Mouse (Mus musculus) layer of hippocampus, postnatal 14 days (tissue): ENCODE measurements at regions not wholly inside any gene's neighbourhood (a gene's known extent, or its start where the extent isn't known, plus 50 kb on each side); places are given as distances from the start of the nearest gene placed in this dataset.

Experiments used
- DNase-seq, 2 experiments: peaks; one replicate each; pipeline ENCODE4 v3.0.0; 2021 to 2022; ENCODE audit warnings: low spot score in 2 of 2, mixed read lengths in 1 of 2

GRCm38 (mm10) chr6:41126855-41127254 is 91.5 kb upstream of the 2210010C04Rik start:
- no peak for DNase-seq

DNA sequence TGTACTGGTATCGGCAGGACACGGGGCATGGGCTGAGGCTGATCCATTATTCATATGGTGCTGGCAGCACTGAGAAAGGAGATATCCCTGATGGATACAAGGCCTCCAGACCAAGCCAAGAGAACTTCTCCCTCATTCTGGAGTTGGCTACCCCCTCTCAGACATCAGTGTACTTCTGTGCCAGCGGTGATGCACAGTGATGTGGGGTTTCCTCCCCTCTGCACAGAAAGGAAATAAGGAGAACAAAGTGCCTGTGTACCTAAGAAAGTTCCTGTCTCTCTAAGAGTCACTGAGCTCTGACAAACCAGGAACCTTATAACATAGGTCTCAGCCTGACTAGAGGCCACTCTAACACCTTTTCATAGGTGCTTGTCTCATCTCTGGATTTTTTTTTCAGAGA is 86.3 kb upstream of the 2210010C04Rik start:
- DNase-seq = no peak

DNA sequence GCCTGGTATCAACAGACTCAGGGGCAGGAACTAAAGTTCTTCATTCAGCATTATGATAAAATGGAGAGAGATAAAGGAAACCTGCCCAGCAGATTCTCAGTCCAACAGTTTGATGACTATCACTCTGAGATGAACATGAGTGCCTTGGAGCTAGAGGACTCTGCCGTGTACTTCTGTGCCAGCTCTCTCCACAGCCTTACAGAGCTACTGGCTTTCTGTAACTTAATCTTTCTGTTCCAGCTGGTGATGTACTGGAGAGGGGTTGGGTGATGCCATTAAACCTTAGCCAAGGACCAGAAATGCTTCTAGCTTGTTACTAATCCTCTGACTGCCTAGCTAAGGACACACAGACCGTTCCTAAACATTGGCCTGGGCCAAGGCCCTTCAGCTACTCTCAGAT is 83.9 kb upstream of the 2210010C04Rik start:
- no peak for DNase-seq

- DNase-seq = peak; percentile 24 to 44
These were observed 83.1 kb upstream of the 2210010C04Rik start for GRCm38 (mm10) chr6:41118201-41118976.

- no peak for DNase-seq
These were observed 78.6 kb upstream of the 2210010C04Rik start for GRCm38 (mm10) chr6:41113943-41114342.

- peak; percentile 45 to 54 for DNase-seq
These were observed 77.7 kb upstream of the 2210010C04Rik start for GRCm38 (mm10) chr6:41112861-41113610.

DNA sequence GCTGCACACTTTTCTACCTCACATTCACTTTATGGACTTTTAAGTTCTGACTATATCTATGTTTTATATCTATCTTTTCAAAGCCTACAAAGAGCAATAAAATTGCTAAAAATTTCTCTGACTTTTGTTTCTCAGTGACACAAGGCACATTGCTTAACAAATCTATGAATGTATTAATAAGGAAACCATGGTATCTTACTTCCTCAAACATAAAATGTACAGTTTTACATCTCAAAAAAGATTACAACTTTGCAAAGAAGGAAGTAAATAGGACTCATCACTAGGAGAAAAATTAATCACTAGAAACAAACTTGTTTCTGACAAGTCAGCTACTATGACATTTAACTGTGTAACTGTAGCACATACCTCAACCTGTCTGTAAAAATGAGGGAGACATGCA is 76.5 kb upstream of the 2210010C04Rik start:
- no peak for DNase-seq

DNA sequence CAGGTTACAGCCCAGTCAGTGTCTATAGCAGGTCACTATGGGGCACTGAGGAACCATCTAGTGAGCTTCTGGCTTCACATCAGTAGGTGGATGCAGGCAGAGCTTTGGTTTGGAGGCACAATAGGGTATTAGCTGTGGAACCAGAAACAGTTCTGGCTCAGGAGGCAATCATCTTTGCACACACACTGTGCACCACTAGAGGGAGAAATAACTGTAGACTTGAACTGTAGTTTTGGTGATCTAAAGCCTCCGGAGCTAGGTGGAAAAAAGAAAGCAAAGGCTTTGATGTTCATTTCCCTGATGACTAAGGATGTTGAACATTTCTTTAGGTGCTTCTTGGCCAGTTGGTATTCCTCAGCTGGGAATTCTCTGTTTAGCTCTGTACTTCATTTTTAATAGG is 73.6 kb upstream of the 2210010C04Rik start:
- no peak for DNase-seq

GRCm38 (mm10) chr6:41103689-41104400 is 68.5 kb upstream of the 2210010C04Rik start:
- DNase-seq = no peak

DNA sequence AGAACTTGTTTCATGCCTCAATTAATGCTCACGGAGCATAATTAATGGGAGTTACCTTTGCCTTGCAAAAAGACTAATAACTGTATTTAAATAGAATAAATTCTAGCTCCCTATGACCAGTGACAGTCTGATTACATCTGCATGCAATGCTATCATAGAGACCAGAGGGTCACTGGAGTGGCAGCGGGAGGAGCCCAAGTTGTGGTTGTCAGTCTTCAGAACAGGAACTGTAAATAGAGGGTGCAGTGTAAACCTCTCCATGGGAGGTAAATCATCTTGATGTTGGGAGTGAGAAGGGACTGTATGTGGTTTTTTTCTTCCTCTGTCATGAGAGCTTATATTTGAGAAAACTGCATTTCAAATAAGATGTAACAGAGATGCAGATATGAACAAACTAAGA is 66.7 kb upstream of the 2210010C04Rik start:
- no peak for DNase-seq

DNA sequence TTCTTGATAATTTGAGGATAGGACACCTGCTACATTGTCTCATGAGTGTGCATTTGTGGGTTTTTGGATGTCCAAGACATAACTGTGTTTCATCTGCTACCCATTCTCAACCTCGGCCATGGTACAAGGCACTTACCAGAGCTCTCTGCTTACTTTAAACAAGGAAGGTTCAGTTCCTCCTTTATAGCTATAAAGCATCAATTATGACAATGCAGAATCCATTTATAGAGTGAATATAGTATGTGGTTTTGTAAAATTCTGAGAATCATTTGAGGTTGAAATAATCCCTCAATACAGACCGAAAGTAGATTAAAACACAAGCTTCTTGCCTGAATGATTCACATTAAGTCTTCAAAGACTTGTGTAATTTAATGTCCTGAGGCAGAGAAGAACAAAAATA is 64.9 kb upstream of the 2210010C04Rik start:
- DNase-seq = no peak

- DNase-seq = peak in 1 of 2 experiments; percentile 9
These were observed 56.0 kb upstream of the 2210010C04Rik start for GRCm38 (mm10) chr6:41091177-41091829.
